Mouse (Mus musculus) ES-E14 (cell line): ENCODE data around the gene Prune1. TPM values are rescaled to one million over a fixed set of nuclear protein-coding genes. Genes with fewer than 3 reads are reported as not detected.

Experiments used
- DNase-seq: peaks from one replicate; pipeline ENCODE4 v3.0.0-alpha.2; 2013; ENCODE audit warnings: low read depth, low spot score
- H3K27ac ChIP-seq: 2 replicates; pipeline ENCODE4 v1.5.1; 2012; ENCODE audit warnings: low read depth, mild to moderate bottlenecking, low read length, moderate library complexity, mixed read lengths; ENCODE audit not compliant: poor library complexity, insufficient read depth, severe bottlenecking
- H3K36me3 ChIP-seq: 2 replicates; pipeline ENCODE4 v1.6.1; 2012; ENCODE audit warnings: mild to moderate bottlenecking, low read length, moderate library complexity, mixed read lengths; ENCODE audit not compliant: control insufficient read depth, poor library complexity, insufficient read depth, severe bottlenecking
- H3K4me1 ChIP-seq, 2 experiments: fragments of 150-350 bp in 1 of 2; sonication (generic) in 1 of 2; 2 replicates each; pipeline ENCODE4 v1.6.1; 2012; ENCODE audit warnings: low read length in 2 of 2, mild to moderate bottlenecking in 1 of 2, mixed read lengths in 1 of 2; ENCODE audit not compliant: control insufficient read depth in 2 of 2, insufficient read depth in 2 of 2, poor library complexity in 1 of 2
- H3K4me3 ChIP-seq, 2 experiments: fragments of 150-350 bp in 1 of 2; sonication (generic) in 1 of 2; 2 replicates each; pipeline ENCODE4 v1.5.1; 2012; ENCODE audit warnings: low read length in 2 of 2, low read depth in 1 of 2, mild to moderate bottlenecking in 1 of 2, mixed read lengths in 1 of 2; ENCODE audit not compliant: insufficient read depth in 1 of 2, poor library complexity in 1 of 2, severe bottlenecking in 1 of 2
- H3K9ac ChIP-seq: 2 replicates; pipeline ENCODE4 v1.6.1; 2012; ENCODE audit warnings: low read depth, mild to moderate bottlenecking, low read length, mixed read lengths; ENCODE audit not compliant: poor library complexity, insufficient read depth, severe bottlenecking
- H3K9me3 ChIP-seq: fragments of 150-350 bp; sonication (generic); 2 replicates; pipeline ENCODE4 v1.6.1; 2012; ENCODE audit warnings: low read depth, mild to moderate bottlenecking, low read length; ENCODE audit not compliant: control insufficient read depth, insufficient read depth
- CHD2 ChIP-seq: IDR thresholded peaks from 2 replicates; pipeline ENCODE4 v1.6.1; 2014; ENCODE audit warnings: mild to moderate bottlenecking, low read depth, low read length, inconsistent platforms
- HCFC1 ChIP-seq: IDR thresholded peaks from 2 replicates; pipeline ENCODE4 v1.6.1; 2012; ENCODE audit warnings: low read length, inconsistent platforms, borderline replicate concordance; ENCODE audit not compliant: insufficient read depth
- MAFK ChIP-seq: IDR thresholded peaks from 2 replicates; pipeline ENCODE4 v1.6.1; 2014; ENCODE audit warnings: mild to moderate bottlenecking, low read depth, low read length, inconsistent platforms; ENCODE audit not compliant: insufficient read depth
- ZC3H11A ChIP-seq: IDR thresholded peaks from 2 replicates; pipeline ENCODE4 v1.6.1; 2012; ENCODE audit warnings: low read depth, mild to moderate bottlenecking, inconsistent platforms, low read length, borderline replicate concordance
- ZNF384 ChIP-seq: IDR thresholded peaks from 2 replicates; pipeline ENCODE4 v1.6.1; 2012; ENCODE audit warnings: low read depth, low read length, inconsistent platforms
- in situ Hi-C, 2 experiments: fragments of 600-800 bp; cut with MboI; formaldehyde crosslinking; loops; one replicate each; pipeline ENCODE4 v1.15.1; 2025; ENCODE audit warnings: low sequenced_read_pairs in 2 of 2, inconsistent platforms in 1 of 2; ENCODE audit not compliant: unreplicated experiment in 2 of 2
- total RNA-seq: library from RNA; depleted of rRNA; stranded (reverse); fragments of 300-350 nt; gene quantifications from 2 replicates; pipeline ENCODE4 v1.2.3, GENCODE M21; 2012

Prune1 gene
- total RNA-seq, 1 experiment = 26.4 TPM

DNA sequence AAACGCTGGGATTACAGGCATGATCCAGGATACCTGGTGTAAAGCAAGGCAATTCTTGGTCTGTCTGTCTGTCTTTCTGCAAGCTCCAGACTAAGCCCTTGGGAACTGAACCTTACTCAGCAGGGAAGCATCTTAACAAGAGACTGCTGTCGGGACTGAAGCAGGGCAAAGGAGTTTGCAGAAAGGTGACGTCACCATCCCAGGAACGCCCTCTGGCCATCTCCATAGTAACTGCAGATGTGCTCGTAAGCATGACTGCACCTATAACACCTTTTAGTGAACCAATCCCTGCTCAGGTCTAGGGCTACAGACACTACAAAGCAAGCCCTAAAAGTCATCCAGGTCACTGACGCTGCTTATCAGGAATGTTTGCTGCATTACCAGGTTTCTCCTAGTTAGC, 57.6 kb downstream of the Prune1 start:
- no peaks in the 10 kb centered on the region for H3K9me3 ChIP-seq
- peaks cover 15% of the 10 kb centered on the region for H3K36me3 ChIP-seq
- 0 out of 2 replicates have a peak, but pooled peaks have one; percentile 8 for TF ChIP-seq MAFK
- no peak for TF ChIP-seq ZC3H11A
- TF ChIP-seq ZNF384 = no peak; the same call in 1 of the 2 replicates
- no peak overlapping the region for H3K4me3 ChIP-seq
- no peak overlapping the region for H3K27ac ChIP-seq
- peaks cover 3 to 7% of the 10 kb centered on the region in 2 experiments; a peak in 2 of 4 replicates for H3K4me1 ChIP-seq
- in situ Hi-C loops = no loop called here
- H3K9ac ChIP-seq = no peak overlapping the region
- DNase-seq = peak; percentile 83

DNA sequence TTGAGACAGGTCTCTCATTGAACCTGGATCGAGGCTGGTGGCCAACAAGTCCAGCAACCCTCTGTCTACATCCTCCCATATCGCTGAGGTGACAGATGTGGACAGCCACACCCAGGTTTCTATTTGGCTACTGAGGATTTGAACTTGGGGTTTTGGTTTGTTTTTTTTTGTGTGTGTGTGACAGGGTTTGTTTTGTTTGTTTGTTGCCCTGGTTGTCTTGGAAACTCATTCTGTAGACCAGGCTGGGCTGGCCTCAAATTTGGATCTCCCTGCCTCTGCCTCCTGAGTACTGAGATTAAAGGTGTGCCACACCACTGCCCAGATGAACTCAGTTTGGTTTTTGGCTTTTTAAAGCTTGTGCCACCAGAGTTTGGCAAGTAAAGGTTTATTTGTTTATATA, 58.8 kb downstream of the Prune1 start:
- Histone ChIP-seq H3K27ac (no peak overlapping the region), H3K4me1 (peaks cover 3 to 7% of the 10 kb centered on the region in 2 experiments; a peak in 2 of 4 replicates), H3K9me3 (no peaks in the 10 kb centered on the region), H3K9ac (no peak overlapping the region), H3K4me3 (no peak overlapping the region), H3K36me3 (peaks cover 17% of the 10 kb centered on the region)
- TF ChIP-seq HCFC1 (no peak), MAFK (no peak), CHD2 (no peak), ZC3H11A (no peak), ZNF384 (no peak)
- no peak for DNase-seq
- in situ Hi-C loops = no loop called here

DNA sequence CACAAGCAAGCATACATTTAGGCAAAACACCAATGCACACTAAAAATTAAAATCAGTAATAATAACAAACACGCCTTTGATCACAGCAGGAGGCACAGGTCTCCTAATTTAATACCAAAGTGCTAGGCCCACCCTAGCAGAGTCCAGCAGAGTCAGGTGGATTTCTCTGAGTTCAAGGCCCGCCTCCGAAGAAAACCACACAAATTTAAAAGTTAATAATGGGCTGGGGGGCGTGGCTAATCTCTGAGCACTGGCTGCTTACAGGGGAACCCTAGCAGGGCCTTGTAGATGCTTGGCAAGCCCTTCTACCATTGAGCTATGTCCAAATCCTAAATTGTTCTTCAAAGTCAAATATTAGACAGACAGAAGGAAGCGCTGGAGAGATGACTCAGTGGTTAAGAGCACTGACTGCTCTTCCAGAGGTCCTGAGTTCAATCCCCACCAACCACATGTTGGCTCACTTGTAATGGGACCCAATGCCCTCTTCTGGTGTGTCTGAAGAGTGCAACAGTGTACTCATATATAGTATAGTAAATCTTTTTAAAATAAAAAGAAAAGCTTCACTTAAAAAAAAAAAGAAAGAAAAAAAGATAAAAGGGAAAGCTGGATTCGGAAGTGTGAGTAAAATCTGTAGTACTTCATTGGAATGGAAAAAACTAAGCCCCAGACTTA, 63.3 kb downstream of the Prune1 start:
- Histone ChIP-seq H3K27ac (peak overlapping the region; percentile 99; the same call in 1 of the 2 replicates), H3K4me1 (peaks cover 0 to 3% of the 10 kb centered on the region in 2 experiments; a peak in 2 of 4 replicates), H3K4me3 (peak overlapping the region; percentile 84 to 99), H3K9me3 (no peaks in the 10 kb centered on the region), H3K9ac (peak overlapping the region; percentile 100), H3K36me3 (peaks cover 27% of the 10 kb centered on the region)
- in situ Hi-C loops = no loop called here
- DNase-seq = no peak
- TF ChIP-seq HCFC1 = no peak
- no peak for TF ChIP-seq MAFK
- TF ChIP-seq ZC3H11A = no peak
- TF ChIP-seq CHD2 = no peak
- no peak for TF ChIP-seq ZNF384

DNA sequence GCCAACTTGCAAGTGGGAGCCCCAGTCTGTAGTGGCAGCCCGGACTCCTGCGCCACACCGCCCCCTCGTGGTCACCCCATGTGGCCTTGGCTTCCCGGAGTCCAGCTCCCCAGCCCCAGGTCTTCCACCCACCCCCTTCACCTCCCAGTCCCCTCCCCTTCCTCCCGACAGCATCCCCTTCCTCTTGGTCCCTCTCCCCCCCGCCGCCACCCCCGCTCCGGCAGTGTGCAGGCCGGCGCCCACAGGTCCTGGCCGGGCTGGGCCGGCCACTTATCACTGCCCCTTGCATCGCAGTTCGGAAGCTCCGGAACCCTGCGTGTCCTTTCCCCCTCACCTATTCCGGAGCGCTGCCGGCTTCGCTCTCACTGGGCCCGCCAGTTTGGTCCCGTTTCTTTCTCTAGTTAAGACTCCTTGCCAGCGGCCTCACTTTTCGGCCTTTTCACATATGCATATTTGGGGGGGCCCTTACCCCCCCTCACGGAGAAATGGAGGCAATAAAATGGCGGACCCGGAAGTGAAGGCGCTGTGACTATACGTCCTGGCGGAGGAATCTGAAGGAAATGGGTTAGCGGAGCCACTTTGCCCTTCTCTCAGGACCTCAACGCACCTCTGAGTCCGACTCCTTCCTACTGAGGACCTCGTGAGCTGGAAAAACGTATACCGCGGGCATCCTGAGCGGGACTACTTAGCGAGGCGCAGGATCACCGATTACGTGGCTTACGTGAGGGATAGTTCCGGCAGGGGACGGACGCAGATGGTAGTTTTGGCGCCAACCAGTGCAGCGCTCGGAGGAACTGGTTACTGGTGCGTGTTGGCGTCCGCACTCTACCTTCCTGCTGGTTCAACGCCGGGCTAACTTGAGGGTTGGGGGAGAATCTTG, 64.4 kb downstream of the Prune1 start, which contains the start of gene Gabpb2:
TSS of gene Gabpb2 (minus strand) at position 662 of the 880 bp plus-strand sequence.
- in situ Hi-C loops = no loop called here
- no peaks in the 10 kb centered on the region; a peak in 1 of 4 replicates for H3K4me1 ChIP-seq
- TF ChIP-seq ZNF384 (0 out of 2 replicates have a peak, but pooled peaks have one; percentile 32), HCFC1 (peak; percentile 79), ZC3H11A (no peak), CHD2 (peak; percentile 88)
- peak; percentile 91 for DNase-seq
- H3K4me3 ChIP-seq = peak within 1 kb of the TSS; percentile 84 to 99
- no peaks in the 10 kb centered on the region for H3K9me3 ChIP-seq
- peaks cover 21% of the 10 kb centered on the region for H3K36me3 ChIP-seq
- H3K27ac ChIP-seq = peak within 1 kb of the TSS; percentile 99
- H3K9ac ChIP-seq = peak within 1 kb of the TSS; percentile 100
